Mouse (Mus musculus) CH12F3 (cell line): ENCODE data around the gene Mbd3.
"Not testable (repeated sequence)": the region's sequence is repeated elsewhere in the genome, so short reads cannot be mapped to it uniquely, and the experiment has no call there.

Experiments
- in situ Hi-C: fragments of 300-500 bp; cut with MboI; formaldehyde crosslinking; loops from 2 replicates; pipeline ENCODE4 v1.14.3; 2020; ENCODE audit warnings: low sequenced_read_pairs

Gene Mbd3

GRCm38 (mm10) chr10:80371983-80372382 is 27.4 kb downstream of the Mbd3 start:
- in situ Hi-C loops: no loop called here

GRCm38 (mm10) chr10:80371411-80371966 is 27.9 kb downstream of the Mbd3 start:
- in situ Hi-C loops: no loop called here

GRCm38 (mm10) chr10:80369995-80370747 is 29.2 kb downstream of the Mbd3 start:
- in situ Hi-C loops: no loop called here

- in situ Hi-C loops: no loop called here
Measured at GRCm38 (mm10) chr10:80368392-80368791, 31.0 kb downstream of the Mbd3 start.

- in situ Hi-C loops: no loop called here
Measured at GRCm38 (mm10) chr10:80367954-80368353, 31.4 kb downstream of the Mbd3 start.

- in situ Hi-C loops: no loop called here
Measured at GRCm38 (mm10) chr10:80365736-80366135, 33.6 kb downstream of the Mbd3 start.

- in situ Hi-C loops: no loop called here
Measured at GRCm38 (mm10) chr10:80363734-80364133, 35.6 kb downstream of the Mbd3 start.

- in situ Hi-C loops: no loop called here
Measured at GRCm38 (mm10) chr10:80357994-80358639, 41.2 kb downstream of the Mbd3 start.

- in situ Hi-C loops: no loop called here
Measured at GRCm38 (mm10) chr10:80357336-80357735, 42.0 kb downstream of the Mbd3 start.

- in situ Hi-C loops: no loop called here
Measured at GRCm38 (mm10) chr10:80356737-80357136, 42.6 kb downstream of the Mbd3 start.

GRCm38 (mm10) chr10:80356001-80356682 is 43.2 kb downstream of the Mbd3 start, which contains the start of gene Plk5:
Plk5 (plus strand) TSS chr10:80356459.
- in situ Hi-C loops: no loop called here

- in situ Hi-C loops: no loop called here
Measured at GRCm38 (mm10) chr10:80355431-80355830, 43.9 kb downstream of the Mbd3 start.

GRCm38 (mm10) chr10:80352727-80353126 is 46.6 kb downstream of the Mbd3 start:
- in situ Hi-C loops: no loop called here

GRCm38 (mm10) chr10:80351896-80352295 is 47.5 kb downstream of the Mbd3 start:
- in situ Hi-C loops: no loop called here

GRCm38 (mm10) chr10:80350292-80350691 is 49.1 kb downstream of the Mbd3 start:
- in situ Hi-C loops: no loop called here

GRCm38 (mm10) chr10:80348981-80349380 is 50.4 kb downstream of the Mbd3 start:
- in situ Hi-C loops: no loop called here

- in situ Hi-C loops: no loop called here
Measured at GRCm38 (mm10) chr10:80348244-80348781, 51.0 kb downstream of the Mbd3 start, which contains the start of gene Adamtsl5. Adamtsl5 (minus strand) TSS chr10:80348412.

- in situ Hi-C loops: no loop called here
Measured at GRCm38 (mm10) chr10:80347514-80347967, 51.8 kb downstream of the Mbd3 start.

- in situ Hi-C loops: not testable (repeated sequence)
Measured at GRCm38 (mm10) chr10:80345929-80346328, 53.4 kb downstream of the Mbd3 start.

- in situ Hi-C loops: no loop called here
Measured at GRCm38 (mm10) chr10:80345122-80345521, 54.2 kb downstream of the Mbd3 start.

GRCm38 (mm10) chr10:80344131-80344661 is 55.2 kb downstream of the Mbd3 start:
- in situ Hi-C loops: no loop called here
